Mouse (Mus musculus) hindbrain, embryonic 14.5 days (tissue): Measurements from ENCODE around the gene Zfp68. TPM values are rescaled to one million over a fixed set of nuclear protein-coding genes. Genes with fewer than 3 reads are reported as not detected.

Experiments used
- ATAC-seq: fragments of 200-750 bp; cut with Nextera tagmentation; 2 replicates; pipeline ENCODE4 v1.8.0; 2017; ENCODE audit warnings: moderate number of reproducible peaks, mild to moderate bottlenecking, moderate TSS enrichment, moderate library complexity; ENCODE audit not compliant: low FRiP score
- DNase-seq: peaks from one replicate; pipeline ENCODE4 v3.0.0-alpha.2; 2015; ENCODE audit warnings: low spot score
- H3K27ac ChIP-seq: fragments of 300-500 bp; sonication (generic); 2 replicates; pipeline ENCODE4 v1.5.1; 2014; ENCODE audit warnings: mild to moderate bottlenecking, moderate library complexity
- H3K27me3 ChIP-seq: fragments of 300-500 bp; sonication (generic); 2 replicates; pipeline ENCODE4 v1.6.1; 2014; ENCODE audit warnings: mild to moderate bottlenecking, low read length, mixed read lengths; ENCODE audit not compliant: control insufficient read depth, insufficient read depth
- H3K36me3 ChIP-seq: fragments of 300-500 bp; sonication (generic); replicated peaks from 2 replicates; pipeline ENCODE4 v1.6.1; 2014; ENCODE audit not compliant: control insufficient read depth, insufficient read depth
- H3K4me1 ChIP-seq: fragments of 300-500 bp; sonication (generic); replicated peaks from 2 replicates; pipeline ENCODE4 v1.6.1; 2014; ENCODE audit warnings: antibody characterized with exemption, low read length, mixed read lengths; ENCODE audit not compliant: control insufficient read depth, insufficient read depth
- H3K4me2 ChIP-seq: fragments of 300-500 bp; sonication (generic); replicated peaks from 2 replicates; pipeline ENCODE4 v1.6.1; 2014; ENCODE audit warnings: mild to moderate bottlenecking, moderate library complexity
- H3K4me3 ChIP-seq: fragments of 300-500 bp; sonication (generic); replicated peaks from 2 replicates; pipeline ENCODE4 v1.5.1; 2014; ENCODE audit warnings: mild to moderate bottlenecking, low read length
- H3K9ac ChIP-seq: fragments of 300-500 bp; sonication (generic); 2 replicates; pipeline ENCODE4 v1.6.1; 2014
- H3K9me3 ChIP-seq: fragments of 300-500 bp; sonication (generic); 2 replicates; pipeline ENCODE4 v1.6.1; 2016; ENCODE audit warnings: low read length; ENCODE audit not compliant: control insufficient read depth
- WGBS: fragments of 180-500 bp; shearing (Covaris S2); extraction: QIAGEN DNeasy Blood & Tissue Kit; methylation state at CpG from one replicate; pipeline ENCODE4 v1.1.7; 2014; 5-methylcytosine and 5-hydroxymethylcytosine counted together
- polyA plus RNA-seq: library from polyadenylated mRNA; unstranded; fragments of >200 nt; fragmentation: Nextera tagmentation; extraction: Ambion mirVana; gene quantifications from 2 replicates; pipeline ENCODE4 v1.2.1, GENCODE M21; 2014

The Zfp68 gene
- polyA plus RNA-seq = 83.0 and 91.1 TPM in 2 replicates

DNA sequence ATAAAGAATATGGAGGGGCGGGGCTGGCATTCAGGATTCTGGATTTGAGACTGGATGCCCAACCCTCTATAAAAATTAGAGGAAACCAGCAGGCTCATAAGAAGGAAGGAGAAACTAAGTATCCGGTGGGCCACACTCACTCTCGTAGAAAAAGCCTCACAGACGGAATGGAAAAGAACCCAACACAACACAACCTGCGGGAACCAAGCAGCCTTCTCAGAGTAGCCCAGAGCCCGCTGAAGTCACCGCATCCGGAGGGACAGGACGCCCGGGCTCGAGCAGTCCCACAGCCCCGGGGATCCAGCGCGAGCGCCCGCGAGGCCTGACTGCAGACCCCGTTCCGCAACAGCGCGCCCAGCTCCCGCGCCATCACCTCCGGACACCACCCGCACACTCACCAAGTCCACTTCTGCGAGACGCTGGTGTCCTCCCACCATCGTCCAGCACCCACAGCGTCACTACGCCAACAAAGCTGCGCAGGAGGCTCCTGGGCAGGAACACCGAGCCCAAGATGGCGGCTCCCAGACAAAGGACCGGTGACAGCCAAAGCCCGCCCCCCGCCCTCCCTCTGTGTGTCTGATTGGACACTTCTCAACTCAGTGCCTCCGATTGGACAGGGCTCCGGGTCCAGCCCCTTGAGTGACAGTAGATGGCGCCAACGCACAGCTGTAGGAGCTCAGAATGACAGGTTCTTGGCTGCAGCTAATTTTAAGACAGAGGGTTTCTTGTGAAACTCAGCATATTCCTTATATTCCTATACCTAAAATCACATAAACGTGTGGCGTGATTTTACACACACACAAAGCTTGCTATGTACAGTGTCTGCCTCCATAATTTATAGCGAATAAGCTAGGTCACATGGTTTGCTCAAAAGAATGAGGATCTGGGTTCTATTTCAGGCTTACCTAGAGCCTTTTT, at the start of gene Zfp68:
Zfp68 (minus strand) TSS at position 551 of the 918 bp plus-strand sequence.
- Histone ChIP-seq H3K9me3 (peaks cover 31% of the 10 kb centered on the region), H3K4me1 (peaks cover 21% of the 10 kb centered on the region), H3K36me3 (peaks cover 31% of the 10 kb centered on the region), H3K27me3 (no peaks in the 10 kb centered on the region), H3K27ac (peak within 1 kb of the TSS; percentile 99), H3K4me3 (peak within 1 kb of the TSS; percentile 93), H3K9ac (peak within 1 kb of the TSS; percentile 99), H3K4me2 (peak within 1 kb of the TSS; percentile 60)
- ATAC-seq = peak; percentile 96
- peak; percentile 92 for DNase-seq
- WGBS = under 1% methylated on average over 42 of the region's 43 CpGs

DNA sequence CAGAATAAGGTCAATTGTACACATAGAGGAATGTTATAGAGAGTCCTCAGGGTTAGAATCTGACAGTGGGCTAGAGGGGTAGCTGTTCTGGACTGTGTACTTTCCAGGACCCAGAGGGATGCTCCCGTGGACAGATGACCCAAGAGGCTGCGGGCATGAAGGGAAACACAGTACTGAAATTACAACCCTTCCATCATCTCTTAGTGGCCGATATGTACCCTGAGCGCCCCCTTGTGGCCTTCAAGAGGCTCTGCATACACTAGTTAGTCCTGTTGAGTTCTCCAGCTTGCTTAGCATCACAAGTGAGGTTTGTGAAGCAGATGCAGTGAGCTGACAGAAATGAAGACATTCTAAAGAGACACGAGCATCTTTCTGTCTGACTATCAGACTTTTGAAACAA, 39.4 kb upstream of the Zfp68 start:
- Histone ChIP-seq H3K9me3 (no peaks in the 10 kb centered on the region), H3K27me3 (no peaks in the 10 kb centered on the region), H3K4me3 (no peak overlapping the region), H3K4me1 (no peaks in the 10 kb centered on the region), H3K9ac (no peak overlapping the region), H3K27ac (no peak overlapping the region), H3K4me2 (no peak overlapping the region), H3K36me3 (no peaks in the 10 kb centered on the region)
- WGBS = 10% methylated on average over 5 of the region's 5 CpGs
- DNase-seq (peak; percentile 78), ATAC-seq (no peak)

DNA sequence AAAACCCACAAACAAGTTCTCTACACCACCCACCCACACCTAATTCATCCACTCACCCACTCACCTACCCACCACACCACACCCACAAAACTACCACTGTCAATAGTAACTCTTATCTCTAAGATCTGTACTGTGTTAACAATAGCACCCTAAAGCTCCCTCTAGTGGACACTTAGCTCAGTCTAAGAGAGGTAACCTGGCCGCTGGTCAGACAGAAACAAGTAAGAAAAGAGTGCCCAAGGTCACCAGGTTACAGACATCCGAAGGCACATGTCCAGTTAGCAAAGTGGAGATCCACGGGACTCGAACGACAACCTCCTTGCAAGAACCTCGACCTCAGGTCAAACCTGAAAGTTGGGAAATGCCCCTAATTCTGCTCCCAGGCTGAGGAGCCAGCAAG, 38.3 kb upstream of the Zfp68 start:
- ATAC-seq = peak; percentile 51; the same call in 1 of the 2 replicates
- no peak overlapping the region for H3K4me2 ChIP-seq
- H3K27ac ChIP-seq = no peak overlapping the region
- 37% methylated on average over 6 of the region's 6 CpGs for WGBS
- no peaks in the 10 kb centered on the region for H3K9me3 ChIP-seq
- H3K27me3 ChIP-seq = no peaks in the 10 kb centered on the region
- no peak overlapping the region for H3K9ac ChIP-seq
- H3K4me1 ChIP-seq = no peaks in the 10 kb centered on the region
- DNase-seq = peak; percentile 78
- H3K4me3 ChIP-seq = no peak overlapping the region
- no peaks in the 10 kb centered on the region for H3K36me3 ChIP-seq

DNA sequence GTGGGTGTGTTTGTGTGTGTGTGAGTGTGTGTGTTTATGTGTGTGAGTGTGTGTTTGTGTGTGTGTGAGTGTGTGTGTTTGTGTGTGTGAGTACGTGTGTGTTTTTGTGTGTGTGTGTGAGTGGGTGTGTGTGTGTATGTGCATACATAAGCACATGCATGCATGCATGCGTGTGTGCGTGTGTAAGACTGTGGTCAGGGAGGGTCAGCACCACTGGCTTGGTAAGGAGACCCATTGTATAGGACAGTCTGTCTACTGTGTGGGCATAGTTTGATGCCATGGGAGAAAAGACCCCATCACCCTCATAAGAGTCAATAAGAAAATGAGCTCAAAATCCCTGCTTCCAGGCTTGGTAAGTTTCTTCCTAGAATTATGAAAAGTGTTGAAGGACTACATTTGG, 37.8 kb upstream of the Zfp68 start:
- no peaks in the 10 kb centered on the region for H3K4me1 ChIP-seq
- H3K36me3 ChIP-seq = no peaks in the 10 kb centered on the region
- H3K4me2 ChIP-seq = no peak overlapping the region
- 96% methylated on average over 3 of the region's 3 CpGs for WGBS
- H3K9ac ChIP-seq = no peak overlapping the region
- H3K27me3 ChIP-seq = no peaks in the 10 kb centered on the region
- DNase-seq = no peak
- H3K9me3 ChIP-seq = no peaks in the 10 kb centered on the region
- no peak overlapping the region for H3K27ac ChIP-seq
- H3K4me3 ChIP-seq = no peak overlapping the region
- no peak for ATAC-seq

DNA sequence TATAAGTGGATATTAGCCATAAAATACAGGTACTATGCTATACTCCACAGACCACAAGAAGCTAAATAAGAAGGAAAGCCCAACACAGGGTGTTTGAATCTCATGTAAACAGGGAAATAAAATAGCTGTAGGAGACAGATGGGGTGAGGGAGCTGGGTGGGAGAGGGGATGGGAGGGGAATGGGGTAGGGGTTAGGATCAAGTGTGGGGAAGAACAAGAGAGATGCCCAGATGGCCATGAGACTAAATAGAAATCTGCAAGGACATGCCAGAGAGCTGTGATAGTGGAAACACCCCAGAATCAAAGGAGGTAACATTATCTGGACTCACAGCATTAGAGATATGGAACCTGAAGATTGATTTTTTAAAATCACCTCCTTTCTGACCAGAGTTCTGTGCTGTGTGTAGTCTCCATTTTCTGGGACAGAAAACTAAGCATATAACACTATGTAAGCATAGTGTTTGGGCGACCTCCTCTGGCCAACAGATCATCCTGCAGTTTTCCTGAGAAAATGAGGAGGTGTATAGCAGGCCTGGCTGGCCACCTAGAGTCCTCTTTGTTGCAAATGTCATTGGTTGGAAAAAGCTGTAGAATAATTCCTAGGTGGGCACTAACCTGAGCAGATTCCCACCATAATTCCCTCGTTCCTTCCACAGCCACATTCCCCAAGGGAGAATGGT, 37.1 kb upstream of the Zfp68 start:
- no peaks in the 10 kb centered on the region for H3K9me3 ChIP-seq
- H3K4me2 ChIP-seq = no peak overlapping the region
- H3K4me3 ChIP-seq = no peak overlapping the region
- DNase-seq = peak; percentile 76
- peak; percentile 89 for ATAC-seq
- H3K36me3 ChIP-seq = no peaks in the 10 kb centered on the region
- H3K27me3 ChIP-seq = no peaks in the 10 kb centered on the region
- no peak overlapping the region for H3K9ac ChIP-seq
- H3K4me1 ChIP-seq = no peaks in the 10 kb centered on the region
- H3K27ac ChIP-seq = no peak overlapping the region
- WGBS = 19% methylated on average over 2 of the region's 2 CpGs

DNA sequence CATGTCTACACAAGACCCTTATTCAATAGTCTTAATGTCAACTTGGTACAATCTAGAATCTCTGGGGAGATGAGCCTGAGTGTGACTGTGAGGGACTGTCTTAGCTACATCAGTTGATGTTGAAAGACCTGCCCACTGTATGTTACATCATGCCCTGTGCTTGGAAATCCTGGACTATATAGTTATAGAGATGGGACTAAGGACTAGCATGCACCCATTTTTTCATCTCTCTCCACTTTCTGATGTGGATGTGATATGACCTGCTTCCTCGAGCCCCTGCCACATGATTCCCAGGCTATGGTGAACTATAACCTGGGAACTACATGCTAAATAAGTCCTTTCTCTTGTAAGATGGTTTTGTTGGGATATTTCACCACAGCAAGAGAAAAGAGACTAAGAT, 33.4 kb upstream of the Zfp68 start:
- Histone ChIP-seq H3K27me3 (no peaks in the 10 kb centered on the region), H3K9me3 (no peaks in the 10 kb centered on the region), H3K27ac (no peak overlapping the region), H3K4me2 (no peak overlapping the region), H3K36me3 (peaks cover 24% of the 10 kb centered on the region), H3K4me3 (no peak overlapping the region), H3K4me1 (no peaks in the 10 kb centered on the region), H3K9ac (no peak overlapping the region)
- no peak for DNase-seq
- 100% methylated on average over 1 of the region's 1 CpGs for WGBS
- no peak for ATAC-seq

DNA sequence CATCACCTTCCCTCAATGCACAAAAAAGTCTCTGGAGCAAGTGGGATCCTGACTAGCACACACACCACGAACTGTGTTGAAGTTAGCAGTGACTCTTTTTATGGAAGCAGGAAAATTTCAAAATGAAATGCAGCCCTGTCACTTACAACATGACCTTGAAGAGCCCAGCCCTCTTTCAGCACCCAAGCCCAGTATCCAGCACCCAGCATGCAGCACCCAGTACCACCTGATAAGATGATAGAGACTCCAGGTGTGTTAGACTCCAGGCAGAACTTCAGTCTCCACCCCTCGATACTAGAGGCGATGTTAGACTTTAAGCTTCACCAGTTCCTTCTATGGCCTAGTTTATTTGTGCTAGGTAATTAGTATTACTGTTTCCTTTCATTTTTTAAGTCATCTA, 22.2 kb upstream of the Zfp68 start:
- Histone ChIP-seq H3K4me2 (no peak overlapping the region), H3K9me3 (no peaks in the 10 kb centered on the region), H3K4me1 (no peaks in the 10 kb centered on the region), H3K9ac (no peak overlapping the region), H3K4me3 (no peak overlapping the region), H3K27ac (no peak overlapping the region), H3K36me3 (peaks cover 76% of the 10 kb centered on the region), H3K27me3 (no peaks in the 10 kb centered on the region)
- no peak for DNase-seq
- no peak for ATAC-seq
- 95% methylated on average over 3 of the region's 3 CpGs for WGBS

DNA sequence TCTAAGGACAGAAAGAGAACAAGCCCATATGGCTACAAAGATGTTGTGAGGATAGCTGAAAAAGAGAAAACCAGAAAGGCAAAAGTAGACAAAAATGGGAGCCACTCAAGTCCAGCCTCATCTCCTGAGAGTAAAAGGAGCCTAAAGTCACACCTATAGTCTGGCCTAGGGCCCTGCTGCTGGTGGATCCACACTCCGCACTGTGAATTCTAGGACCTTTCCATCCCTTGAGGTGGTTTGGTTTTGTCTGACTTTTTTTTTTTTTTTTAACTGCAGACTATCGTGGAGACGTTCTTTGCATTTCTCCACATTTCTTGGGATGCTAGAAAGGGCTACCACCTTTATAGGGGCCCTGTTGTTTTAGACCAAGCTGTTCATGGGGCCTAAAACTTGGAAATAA, 21.5 kb upstream of the Zfp68 start:
- no peaks in the 10 kb centered on the region for H3K9me3 ChIP-seq
- no peak for DNase-seq
- no peak overlapping the region for H3K27ac ChIP-seq
- H3K9ac ChIP-seq = no peak overlapping the region
- H3K4me2 ChIP-seq = no peak overlapping the region
- ATAC-seq = no peak
- WGBS = 94% methylated on average over 3 of the region's 3 CpGs
- H3K4me3 ChIP-seq = no peak overlapping the region
- H3K36me3 ChIP-seq = peaks cover 76% of the 10 kb centered on the region
- no peaks in the 10 kb centered on the region for H3K4me1 ChIP-seq
- H3K27me3 ChIP-seq = no peaks in the 10 kb centered on the region

DNA sequence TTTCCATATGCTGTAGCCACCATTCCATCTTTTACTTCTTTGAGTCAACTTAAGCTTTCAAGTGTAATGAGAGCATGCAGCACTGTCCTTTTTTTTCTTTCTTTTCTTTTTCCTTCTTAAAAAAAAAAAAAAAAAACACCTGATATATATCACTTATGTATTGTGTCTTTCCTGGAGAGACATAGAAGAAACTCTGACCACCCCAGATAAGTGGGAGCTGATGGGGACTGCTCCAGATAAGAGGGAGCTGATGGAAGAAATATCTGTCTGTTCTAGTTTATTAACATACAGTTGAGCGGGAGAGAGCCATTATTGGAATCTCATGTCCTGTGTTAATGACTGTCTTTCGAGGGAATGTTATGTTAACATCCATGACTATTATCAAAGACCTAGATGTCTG, 16.9 kb upstream of the Zfp68 start:
- no peak overlapping the region for H3K27ac ChIP-seq
- H3K27me3 ChIP-seq = no peaks in the 10 kb centered on the region
- ATAC-seq (no peak), DNase-seq (no peak)
- 93% methylated on average over 2 of the region's 2 CpGs for WGBS
- H3K9me3 ChIP-seq = no peaks in the 10 kb centered on the region
- H3K36me3 ChIP-seq = peaks cover 55% of the 10 kb centered on the region
- no peak overlapping the region for H3K4me2 ChIP-seq
- H3K9ac ChIP-seq = no peak overlapping the region
- H3K4me3 ChIP-seq = no peak overlapping the region
- H3K4me1 ChIP-seq = no peaks in the 10 kb centered on the region
